Mouse (Mus musculus) gastrocnemius, postnatal 14 days (tissue): ENCODE data around the gene Bcl2l10. TPM values are rescaled to one million over a fixed set of nuclear protein-coding genes. Genes with fewer than 3 reads are reported as not detected.
A peak's percentile ranks its signal among the peaks of the same experiment; 100 is the strongest.

Experiments
- DNase-seq: peaks from one replicate; pipeline ENCODE4 v3.0.0; 2021; ENCODE audit warnings: mixed read lengths
- intact Hi-C: fragments of 180-260 bp; cut with DNase I; formaldehyde crosslinking; loops from one replicate; pipeline ENCODE4 v1.15.1; 2025; ENCODE audit warnings: low total_unique reads
- long read RNA-seq, 2 experiments: library from polyadenylated mRNA; stranded (forward); transcript quantifications; one replicate each; pipeline ENCODE4 v2.0.0; 2021
- total RNA-seq, 2 experiments: library from RNA; stranded (reverse); gene quantifications; 2 replicates each; pipeline ENCODE4 v1.2.3; 2021

Bcl2l10 gene
- not detected for total RNA-seq
- long read RNA-seq, experiment 1, result 0 reads
- long read RNA-seq, experiment 2, result 0 reads

- DNase-seq, result no peak
- intact Hi-C loops, result no loop called here
Measured at GRCm38 (mm10) chr9:75347458-75347857, at the start of gene Bcl2l10. TSS of gene Bcl2l10 (plus strand) at chr9:75347758.

GRCm38 (mm10) chr9:75299342-75299741 lies 48.2 kb upstream of the Bcl2l10 start:
- intact Hi-C loops, result no loop called here

GRCm38 (mm10) chr9:75303033-75303432 lies 44.5 kb upstream of the Bcl2l10 start:
- intact Hi-C loops, result no loop called here
- no peak for DNase-seq

More at GRCm38 (mm10) chr9:75299342-75299741, 48.2 kb upstream of the Bcl2l10 start:
- DNase-seq, result no peak

GRCm38 (mm10) chr9:75303701-75304261 lies 43.8 kb upstream of the Bcl2l10 start:
- intact Hi-C loops, result no loop called here
- no peak for DNase-seq

GRCm38 (mm10) chr9:75304286-75304685 lies 43.3 kb upstream of the Bcl2l10 start:
- intact Hi-C loops, result no loop called here
- no peak for DNase-seq

GRCm38 (mm10) chr9:75306126-75306898 lies 41.2 kb upstream of the Bcl2l10 start, which contains the start of gene Gnb5:
TSS of gene Gnb5 (plus strand) at chr9:75306288.
- intact Hi-C loops, result no loop called here
- DNase-seq, result no peak

GRCm38 (mm10) chr9:75307015-75307414 lies 40.5 kb upstream of the Bcl2l10 start:
- intact Hi-C loops, result no loop called here
- no peak for DNase-seq

GRCm38 (mm10) chr9:75308621-75309020 lies 38.9 kb upstream of the Bcl2l10 start:
- intact Hi-C loops, result no loop called here
- DNase-seq, result no peak

GRCm38 (mm10) chr9:75312008-75312407 lies 35.5 kb upstream of the Bcl2l10 start:
- intact Hi-C loops, result no loop called here
- DNase-seq, result peak; percentile 61

- DNase-seq, result no peak
- intact Hi-C loops, result no loop called here
Measured at GRCm38 (mm10) chr9:75313138-75313831, 34.3 kb upstream of the Bcl2l10 start.

- peak; percentile 86 for DNase-seq
- intact Hi-C loops, result no loop called here
Measured at GRCm38 (mm10) chr9:75313832-75314516, 33.6 kb upstream of the Bcl2l10 start.

GRCm38 (mm10) chr9:75314517-75315105 lies 32.9 kb upstream of the Bcl2l10 start:
- intact Hi-C loops, result no loop called here
- no peak for DNase-seq

- intact Hi-C loops, result no loop called here
- DNase-seq, result no peak
Measured at GRCm38 (mm10) chr9:75315238-75315637, 32.3 kb upstream of the Bcl2l10 start.

- no peak for DNase-seq
- intact Hi-C loops, result no loop called here
Measured at GRCm38 (mm10) chr9:75316771-75317170, 30.8 kb upstream of the Bcl2l10 start.

- DNase-seq, result no peak
- intact Hi-C loops, result no loop called here
Measured at GRCm38 (mm10) chr9:75318196-75318595, 29.4 kb upstream of the Bcl2l10 start.

- intact Hi-C loops, result no loop called here
- no peak for DNase-seq
Measured at GRCm38 (mm10) chr9:75319365-75319764, 28.2 kb upstream of the Bcl2l10 start.

GRCm38 (mm10) chr9:75322099-75322885 lies 25.3 kb upstream of the Bcl2l10 start:
- DNase-seq, result no peak
- intact Hi-C loops, result no loop called here

- no peak for DNase-seq
- intact Hi-C loops, result no loop called here
Measured at GRCm38 (mm10) chr9:75328047-75328446, 19.5 kb upstream of the Bcl2l10 start.

- no peak for DNase-seq
- intact Hi-C loops, result no loop called here
Measured at GRCm38 (mm10) chr9:75330821-75331220, 16.7 kb upstream of the Bcl2l10 start.
